Mouse (Mus musculus) small intestine, adult 2 months (tissue): ENCODE measurements at regions not wholly inside any gene's neighbourhood (a gene's known extent, or its start where the extent isn't known, plus 50 kb on each side); places are given as distances from the start of the nearest gene placed in this dataset.

Experiments used
- H3K27ac ChIP-seq: fragments of 200-500 bp; 2 replicates; pipeline ENCODE4 v1.5.1; 2012; ENCODE audit warnings: low read depth, low read length, control low read depth, inconsistent platforms; ENCODE audit not compliant: insufficient read depth
- H3K27me3 ChIP-seq: fragments of 200-500 bp; 2 replicates; pipeline ENCODE4 v1.6.1; 2012; ENCODE audit warnings: mild to moderate bottlenecking, moderate library complexity, low read length, inconsistent platforms; ENCODE audit not compliant: control insufficient read depth, insufficient read depth
- H3K36me3 ChIP-seq: fragments of 200-500 bp; 2 replicates; pipeline ENCODE4 v1.6.1; 2012; ENCODE audit warnings: mild to moderate bottlenecking, low read length, control low read depth, inconsistent platforms; ENCODE audit not compliant: control insufficient read depth, insufficient read depth
- H3K4me1 ChIP-seq: fragments of 200-500 bp; 2 replicates; pipeline ENCODE4 v1.6.1; 2012; ENCODE audit warnings: low read length, inconsistent platforms, mixed read lengths; ENCODE audit not compliant: control insufficient read depth, insufficient read depth, insufficient read length
- H3K4me3 ChIP-seq: fragments of 200-500 bp; 2 replicates; pipeline ENCODE4 v1.5.1; 2012; ENCODE audit warnings: low read depth, mild to moderate bottlenecking, control low read depth, inconsistent platforms, low read length, moderate library complexity
- CTCF ChIP-seq: fragments of 200-500 bp; IDR thresholded peaks from 2 replicates; pipeline ENCODE4 v1.5.1; 2012; ENCODE audit warnings: low read depth, mild to moderate bottlenecking, control low read depth, inconsistent platforms, low read length, moderate library complexity, mixed read lengths; ENCODE audit not compliant: insufficient replicate concordance, insufficient read length; ENCODE audit errors: extremely low read depth
- POLR2A ChIP-seq: fragments of 200-500 bp; IDR thresholded peaks from 2 replicates; pipeline ENCODE4 v1.6.1; 2012; ENCODE audit warnings: low read depth, mild to moderate bottlenecking, control low read depth, inconsistent platforms, low read length, moderate library complexity
- WGBS: fragments of 180-500 bp; shearing (Covaris S2); methylation state at CpG from one replicate; pipeline ENCODE4 v1.1.7; 2018; 5-methylcytosine and 5-hydroxymethylcytosine counted together

DNA sequence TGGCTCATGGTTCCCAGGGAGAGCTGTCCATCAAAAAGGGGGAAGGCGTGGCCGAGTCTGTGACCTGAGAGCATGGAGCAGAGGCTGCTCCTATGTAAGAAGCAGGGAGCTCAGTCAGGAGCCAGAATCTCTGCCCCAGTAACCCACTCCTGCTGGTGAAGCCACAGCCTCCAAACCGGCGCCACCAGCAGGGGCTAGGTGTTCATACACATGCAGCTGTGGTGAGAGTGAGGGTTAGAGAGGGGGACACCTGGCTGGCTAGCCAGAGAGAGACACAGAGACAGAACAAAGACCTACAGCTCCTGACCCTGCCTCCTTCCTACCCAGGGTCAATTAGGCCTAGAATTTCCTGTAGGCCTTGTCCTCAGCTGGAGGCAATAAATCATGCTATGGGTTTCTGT lies 80.7 kb upstream of the Foxo1 start:
- no peaks in the 10 kb centered on the region for H3K27me3 ChIP-seq
- no peak overlapping the region for H3K27ac ChIP-seq
- TF ChIP-seq POLR2A (no peak), CTCF (no peak)
- WGBS, result 77% methylated on average over 4 of the region's 4 CpGs
- H3K4me1 ChIP-seq, result no peaks in the 10 kb centered on the region
- no peaks in the 10 kb centered on the region for H3K36me3 ChIP-seq
- no peak overlapping the region for H3K4me3 ChIP-seq

DNA sequence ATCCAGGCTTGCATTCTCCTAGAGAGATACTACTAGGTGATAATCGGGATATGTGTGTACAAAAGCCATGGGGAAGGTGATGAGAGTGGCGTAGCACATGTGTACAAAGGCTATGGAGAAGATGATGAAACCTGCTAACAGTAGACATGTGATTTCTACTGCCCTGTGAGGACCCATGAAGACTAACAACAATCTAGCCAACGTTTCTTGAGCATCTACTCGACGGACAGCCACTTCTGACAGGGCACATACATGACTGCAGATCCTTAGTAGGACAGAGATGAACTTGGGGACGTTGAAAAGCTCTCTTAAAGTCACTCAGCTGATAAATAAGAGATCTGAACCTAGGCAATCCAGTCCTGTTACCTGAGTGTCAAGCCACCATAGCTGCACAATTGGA lies 79.8 kb upstream of the Foxo1 start:
- TF ChIP-seq CTCF, result no peak
- no peak overlapping the region for H3K4me3 ChIP-seq
- WGBS, result 84% methylated on average over 6 of the region's 6 CpGs
- H3K36me3 ChIP-seq, result no peaks in the 10 kb centered on the region
- H3K4me1 ChIP-seq, result no peaks in the 10 kb centered on the region
- no peaks in the 10 kb centered on the region for H3K27me3 ChIP-seq
- H3K27ac ChIP-seq, result no peak overlapping the region

DNA sequence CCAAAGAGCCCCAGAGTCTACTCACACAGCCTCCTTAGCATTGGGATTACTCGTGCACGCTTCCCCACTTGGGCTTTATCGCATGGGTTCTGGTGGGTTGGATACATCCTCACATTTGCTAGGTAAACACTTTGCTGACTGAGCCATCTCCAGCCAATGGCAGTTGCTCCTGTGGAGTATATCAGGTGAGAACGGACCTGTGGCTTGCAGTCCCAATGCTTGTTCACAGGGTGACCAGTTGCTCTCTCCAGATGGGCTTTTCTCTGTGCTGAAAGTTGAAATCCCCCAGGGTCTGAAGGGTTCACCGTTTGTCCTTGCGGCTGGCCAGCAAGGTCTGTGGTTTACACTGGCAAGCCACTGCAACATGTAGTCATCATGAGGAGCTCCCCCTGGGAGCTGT lies 79.1 kb upstream of the Foxo1 start:
- no peak for TF ChIP-seq POLR2A
- TF ChIP-seq CTCF, result no peak
- no peak overlapping the region for H3K27ac ChIP-seq
- H3K27me3 ChIP-seq, result no peaks in the 10 kb centered on the region
- H3K4me3 ChIP-seq, result no peak overlapping the region
- H3K36me3 ChIP-seq, result no peaks in the 10 kb centered on the region
- no peaks in the 10 kb centered on the region for H3K4me1 ChIP-seq
- WGBS, result 91% methylated on average over 6 of the region's 6 CpGs

DNA sequence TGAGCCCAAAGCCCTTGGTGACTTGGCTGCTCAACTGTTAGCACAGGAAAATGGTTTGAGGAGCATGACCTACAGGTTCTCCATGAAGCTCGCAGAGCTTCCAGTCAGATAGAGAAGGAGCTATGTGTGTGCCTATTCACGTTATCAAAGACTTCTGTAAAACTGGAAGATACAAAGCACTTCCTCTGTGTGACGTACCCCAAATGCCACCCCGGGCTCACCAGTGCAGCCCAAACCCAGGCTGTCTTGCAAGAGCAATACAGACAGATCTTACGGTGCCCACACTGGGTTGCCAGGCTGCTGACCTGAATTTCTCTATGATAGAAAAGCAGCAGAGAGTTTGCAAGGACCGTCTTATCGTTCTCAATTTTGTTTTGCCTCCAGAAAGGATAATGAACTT lies 78.1 kb upstream of the Foxo1 start:
- Histone ChIP-seq H3K4me1 (no peaks in the 10 kb centered on the region), H3K27ac (no peak overlapping the region), H3K36me3 (no peaks in the 10 kb centered on the region), H3K27me3 (no peaks in the 10 kb centered on the region), H3K4me3 (no peak overlapping the region)
- WGBS, result 81% methylated on average over 7 of the region's 7 CpGs
- no peak for TF ChIP-seq CTCF
- no peak for TF ChIP-seq POLR2A

DNA sequence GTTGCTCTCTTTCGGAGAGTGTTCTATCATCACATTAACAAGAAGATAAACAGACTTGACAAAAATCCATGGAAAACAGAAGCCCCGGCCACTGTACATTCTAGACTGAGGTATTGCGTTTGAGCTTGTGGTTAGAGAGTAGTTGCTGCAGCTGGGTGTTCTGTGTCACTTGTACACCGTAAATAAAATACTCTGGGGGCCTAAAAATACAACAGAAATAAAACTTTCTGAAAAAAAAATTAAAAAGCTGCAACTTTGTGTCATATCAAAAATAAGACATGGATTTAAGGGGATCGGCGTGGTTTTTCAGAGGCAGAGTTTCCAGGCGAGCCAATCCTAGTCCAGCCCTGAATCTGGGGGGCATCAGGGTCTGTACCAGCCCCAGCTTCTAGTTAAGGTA lies 75.1 kb upstream of the Foxo1 start:
- H3K36me3 ChIP-seq, result no peaks in the 10 kb centered on the region
- WGBS, result 73% methylated on average over 7 of the region's 7 CpGs
- H3K27ac ChIP-seq, result no peak overlapping the region
- TF ChIP-seq POLR2A (no peak), CTCF (no peak)
- no peak overlapping the region for H3K4me3 ChIP-seq
- H3K27me3 ChIP-seq, result no peaks in the 10 kb centered on the region
- peaks cover 4% of the 10 kb centered on the region for H3K4me1 ChIP-seq

DNA sequence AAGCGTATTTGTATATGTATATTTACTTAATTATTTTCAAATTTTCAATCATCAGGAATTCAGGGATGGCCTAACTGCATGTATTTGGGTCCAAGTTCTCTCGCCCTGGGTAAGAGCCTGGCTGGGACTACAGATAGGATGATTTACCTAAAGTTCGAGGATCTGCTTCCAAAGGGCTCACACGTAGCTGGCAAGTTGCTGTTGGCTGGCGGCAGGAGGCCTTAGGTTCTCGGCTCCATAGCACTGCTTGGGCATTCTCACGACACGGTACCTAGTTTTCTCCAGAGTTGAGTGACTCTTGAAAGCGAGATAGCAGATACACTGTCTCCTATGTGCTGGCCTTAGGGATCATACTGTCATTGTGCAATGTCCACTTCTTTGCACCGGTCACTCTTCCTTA lies 73.9 kb upstream of the Foxo1 start:
- H3K27me3 ChIP-seq, result no peaks in the 10 kb centered on the region
- WGBS, result 91% methylated on average over 10 of the region's 10 CpGs
- H3K36me3 ChIP-seq, result no peaks in the 10 kb centered on the region
- H3K4me3 ChIP-seq, result no peak overlapping the region
- peaks cover 9% of the 10 kb centered on the region for H3K4me1 ChIP-seq
- no peak overlapping the region for H3K27ac ChIP-seq
- no peak for TF ChIP-seq CTCF
- no peak for TF ChIP-seq POLR2A

DNA sequence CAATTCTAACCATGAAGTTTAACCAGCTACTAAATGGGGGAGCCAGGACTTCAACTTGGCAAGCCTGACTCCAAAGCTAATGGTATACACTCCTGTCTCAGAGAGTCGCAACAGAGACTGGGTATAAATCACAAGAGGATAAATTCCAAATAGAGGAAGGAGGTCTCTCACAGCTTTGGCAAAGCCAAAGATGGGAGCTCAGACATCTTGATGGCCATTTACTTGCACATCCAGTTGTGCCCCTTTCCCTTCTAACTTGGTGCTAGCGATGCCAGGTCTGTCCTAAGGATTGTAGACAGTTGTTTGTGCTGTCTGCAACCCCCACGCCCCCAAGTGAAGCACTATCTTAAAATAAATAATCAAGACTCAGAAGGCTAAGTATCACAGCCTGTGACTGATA lies 72.7 kb upstream of the Foxo1 start:
- TF ChIP-seq CTCF, result no peak
- no peak for TF ChIP-seq POLR2A
- Histone ChIP-seq H3K4me1 (peaks cover 13% of the 10 kb centered on the region), H3K27me3 (no peaks in the 10 kb centered on the region), H3K27ac (no peak overlapping the region), H3K4me3 (no peak overlapping the region), H3K36me3 (no peaks in the 10 kb centered on the region)
- 73% methylated on average over 3 of the region's 3 CpGs for WGBS
